8 mouse cellular contexts compared by ENCODE assay signal in the genomic region with DNA sequence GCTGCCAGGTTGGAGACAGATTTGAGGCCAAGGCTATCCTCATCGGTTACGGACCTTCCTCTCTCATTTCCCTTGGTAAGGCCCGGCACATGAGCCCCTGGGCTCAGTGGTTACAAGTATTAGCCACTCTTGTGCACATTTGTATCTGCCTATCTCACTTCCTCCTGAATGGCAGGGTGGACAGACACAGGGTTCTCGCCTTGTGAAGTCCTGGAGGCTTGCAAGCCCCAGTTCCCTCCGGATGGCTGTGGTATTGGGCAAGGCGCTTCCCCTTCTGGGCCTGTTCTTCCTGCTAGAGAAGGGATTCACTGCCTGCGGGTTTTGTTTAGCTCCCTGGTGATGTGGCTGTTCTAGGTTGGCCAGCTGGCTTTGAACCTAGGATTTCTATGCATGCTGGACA. TPM values are rescaled to one million over a fixed set of nuclear protein-coding genes. Genes with fewer than 3 reads are reported as not detected.
A peak's percentile ranks its signal among the peaks of the same experiment; 100 is the strongest.
DNase-seq lines count a peak whose midpoint lies in the region; ATAC-seq and TF ChIP-seq lines count a peak whose summit lies in the region.
"Had no signal": no experiment of that assay in that cellular context is flagged by ENCODE, and none has a peak within 500 bp of the region (broad histone marks: within the 10 kb centered on the region; RNA-seq: fewer than 3 reads in every experiment).

No protein-coding gene starts in this region.

- peak overlapping the region; percentile 23 for H3K4me3 ChIP-seq in bone marrow, adult 2 months (replicated peaks; ENCODE audit: control insufficient read depth, low read depth, low read length)
- H3K4me3 ChIP-seq in heart, embryonic 12.5 days, result no peak overlapping the region
- H3K4me3 ChIP-seq in megakaryocyte, embryonic 14.5 days (replicated peaks), result peak overlapping the region; percentile 97
- H3K4me3 ChIP-seq in kidney, embryonic 14.5 days (ENCODE audit: low read length), result no peak overlapping the region

- no peaks in the 10 kb centered on the region for H3K9me3 ChIP-seq in heart, embryonic 12.5 days (replicated peaks)
- H3K9me3 ChIP-seq in megakaryocyte, embryonic 14.5 days, result no peaks in the 10 kb centered on the region
- no peaks in the 10 kb centered on the region for H3K9me3 ChIP-seq in kidney, embryonic 14.5 days (ENCODE audit: control insufficient read depth, low read length)

- no peaks in the 10 kb centered on the region for H3K27me3 ChIP-seq in heart, embryonic 12.5 days (replicated peaks)
- H3K27me3 ChIP-seq in megakaryocyte, embryonic 14.5 days (replicated peaks), result no peaks in the 10 kb centered on the region
- no peaks in the 10 kb centered on the region for H3K27me3 ChIP-seq in kidney, embryonic 14.5 days (ENCODE audit: control insufficient read depth, insufficient read depth, low read length)

- H3K9ac ChIP-seq in heart, embryonic 12.5 days, result peak overlapping the region; percentile 32
- H3K9ac ChIP-seq in kidney, embryonic 14.5 days (ENCODE audit: low read depth, low read length), result no peak overlapping the region

- peak; percentile 56 for DNase-seq in layer of hippocampus, adult 11-12 months (ENCODE audit: low spot score)
- no peak for DNase-seq in layer of hippocampus, adult 18-20 months (ENCODE audit: low spot score in 2 of 2)
- DNase-seq in kidney, adult 18-20 months, result no peak

- H3K4me2 ChIP-seq in heart, embryonic 12.5 days, result 0 out of 2 replicates have a peak overlapping the region, but pooled peaks have one; percentile 2
- no peak overlapping the region for H3K4me2 ChIP-seq in kidney, embryonic 14.5 days (replicated peaks; ENCODE audit: low read depth, low read length)

- ATAC-seq in heart, embryonic 12.5 days (ENCODE audit: insufficient number of reproducible peaks, low FRiP score), result no peak
- no peak for ATAC-seq in kidney, embryonic 14.5 days (ENCODE audit: low FRiP score, low TSS enrichment)

- TF ChIP-seq CTCF in bone marrow, adult 2 months (IDR thresholded peaks at IDR 0.05; ENCODE audit: control insufficient read depth, insufficient read depth, low read length), result no peak

- 10% methylated on average over 7 of the region's 7 CpGs for WGBS in bone marrow, adult 2 months
- WGBS in heart, embryonic 12.5 days, result 74% methylated on average over 7 of the region's 7 CpGs
- 86% methylated on average over 7 of the region's 7 CpGs for WGBS in kidney, embryonic 14.5 days

- H3K36me3 ChIP-seq in heart, embryonic 12.5 days, result no peaks in the 10 kb centered on the region
- H3K36me3 ChIP-seq in megakaryocyte, embryonic 14.5 days (replicated peaks; ENCODE audit: low read length), result peaks cover 60% of the 10 kb centered on the region
- H3K36me3 ChIP-seq in kidney, embryonic 14.5 days (ENCODE audit: control insufficient read depth, insufficient read depth, low read length), result no peaks in the 10 kb centered on the region

- H3K27ac ChIP-seq in bone marrow, adult 2 months (ENCODE audit: control insufficient read depth, insufficient read depth, low read depth, low read length, poor library complexity), result peak overlapping the region; percentile 80
- peak overlapping the region; percentile 22; the same call in 1 of the 2 replicates for H3K27ac ChIP-seq in heart, embryonic 12.5 days (ENCODE audit: poor library complexity, severe bottlenecking)
- H3K27ac ChIP-seq in kidney, embryonic 14.5 days (ENCODE audit: low read depth, low read length), result no peak overlapping the region

- TF ChIP-seq POLR2A in bone marrow, adult 2 months (IDR thresholded peaks at IDR 0.05; ENCODE audit: borderline replicate concordance, control insufficient read depth, low read depth, low read length), result no peak

- peaks cover 29% of the 10 kb centered on the region for H3K4me1 ChIP-seq in bone marrow, adult 2 months (ENCODE audit: control insufficient read depth, insufficient read depth, low read length)
- H3K4me1 ChIP-seq in heart, embryonic 12.5 days (replicated peaks), result peaks cover 74% of the 10 kb centered on the region
- peaks cover 84% of the 10 kb centered on the region for H3K4me1 ChIP-seq in megakaryocyte, embryonic 14.5 days
- H3K4me1 ChIP-seq in kidney, embryonic 14.5 days (ENCODE audit: control insufficient read depth, insufficient read depth, low read length), result peaks cover 37% of the 10 kb centered on the region; the same call in 1 of the 2 replicates

RNA-seq across cellular contexts. Expression of a gene that starts 3.7 kb away (rescaled TPM):
- total RNA-seq in layer of hippocampus, adult 18-20 months (2021), result 10 to 100 TPM; 37.0 to 40.5 TPM
- polyA plus RNA-seq in bone marrow, adult 2 months (2011; ENCODE audit: insufficient read depth, insufficient read length, low replicate concordance, missing spikeins), result 27.4 and 43.3 TPM in 2 replicates
- polyA plus RNA-seq in heart, embryonic 12.5 days (2016; fragmentation: Nextera tagmentation; extraction: Ambion mirVana), result 34.4 and 36.4 TPM in 2 replicates
- 299 and 479 TPM in 2 replicates for polyA plus RNA-seq in megakaryocyte, embryonic 14.5 days (2012; ENCODE audit: insufficient read depth, low replicate concordance)
- 39.9 and 50.3 TPM in 2 replicates for polyA plus RNA-seq in kidney, embryonic 14.5 days (2014; fragmentation: Nextera tagmentation; extraction: Ambion mirVana)

RNA-seq across cellular contexts. Expression of a gene that starts 24.5 kb away (rescaled TPM):
- 1 to 10 TPM; 8.5 to 9.2 TPM for total RNA-seq in layer of hippocampus, adult 18-20 months (2021)
- polyA plus RNA-seq in bone marrow, adult 2 months (2011; ENCODE audit: insufficient read depth, insufficient read length, low replicate concordance, missing spikeins), result not detected in 2 replicates
- polyA plus RNA-seq in heart, embryonic 12.5 days (2016; fragmentation: Nextera tagmentation; extraction: Ambion mirVana), result 0.46 and 0.67 TPM in 2 replicates
- polyA plus RNA-seq in megakaryocyte, embryonic 14.5 days (2012; ENCODE audit: insufficient read depth, low replicate concordance), result 0.25 and 3.6 TPM in 2 replicates
- 0.83 and 1.0 TPM in 2 replicates for polyA plus RNA-seq in kidney, embryonic 14.5 days (2014; fragmentation: Nextera tagmentation; extraction: Ambion mirVana)
- total RNA-seq: neutrophil, adult 5-6 weeks had no signal

RNA-seq across cellular contexts. Expression of a gene that starts 27.8 kb away (rescaled TPM):
- total RNA-seq in layer of hippocampus, adult 18-20 months (2021), result 1 to 10 TPM in 1 of 2 experiments, not detected in 1; 1.0 TPM
- 3.4 TPM in 1 of 2 replicates, not detected in the other for polyA plus RNA-seq in bone marrow, adult 2 months (2011; ENCODE audit: insufficient read depth, insufficient read length, low replicate concordance, missing spikeins)
- polyA plus RNA-seq in heart, embryonic 12.5 days (2016; fragmentation: Nextera tagmentation; extraction: Ambion mirVana), result 0.57 and 0.64 TPM in 2 replicates
- polyA plus RNA-seq in megakaryocyte, embryonic 14.5 days (2012; ENCODE audit: insufficient read depth, low replicate concordance), result 9.4 and 17.2 TPM in 2 replicates
- polyA plus RNA-seq in kidney, embryonic 14.5 days (2014; fragmentation: Nextera tagmentation; extraction: Ambion mirVana), result 0.83 and 1.4 TPM in 2 replicates

RNA-seq across cellular contexts. Expression of a gene that starts 46.0 kb away (rescaled TPM):
- 10 to 100 TPM; 38.8 to 42.0 TPM for total RNA-seq in layer of hippocampus, adult 18-20 months (2021)
- polyA plus RNA-seq in bone marrow, adult 2 months (2011; ENCODE audit: insufficient read depth, insufficient read length, low replicate concordance, missing spikeins), result 10.2 and 20.3 TPM in 2 replicates
- 21.6 and 22.3 TPM in 2 replicates for polyA plus RNA-seq in heart, embryonic 12.5 days (2016; fragmentation: Nextera tagmentation; extraction: Ambion mirVana)
- 30.3 and 35.0 TPM in 2 replicates for polyA plus RNA-seq in megakaryocyte, embryonic 14.5 days (2012; ENCODE audit: insufficient read depth, low replicate concordance)
- polyA plus RNA-seq in kidney, embryonic 14.5 days (2014; fragmentation: Nextera tagmentation; extraction: Ambion mirVana), result 15.7 and 22.3 TPM in 2 replicates

Comparison
In these comparisons a context has a peak if more than half of its experiments do, and no peak if none do; other contexts are left out.
1. H3K4me3 ChIP-seq: peak in bone marrow, adult 2 months (single experiment) and megakaryocyte, embryonic 14.5 days (single experiment); none in heart, embryonic 12.5 days (single experiment) and kidney, embryonic 14.5 days (single experiment).